Mouse (Mus musculus): ENCODE measurements around the gene Rad51b.

The Rad51b gene

GRCm38 (mm10) chr12:79814312-79815091 is 517.4 kb downstream of the Rad51b start:
- peaks cover 30% of the 10 kb centered on the region for H3K4me1 ChIP-seq (replicated peaks; ENCODE audit: low read depth, low read length)
- TF ChIP-seq POU5F1 (IDR thresholded peaks at IDR 0.05; ENCODE audit: borderline replicate concordance, low read length) = no peak
- no peak for TF ChIP-seq CTCF (conservative IDR thresholded peaks at IDR 0.05; ENCODE audit: low read length)
- no peak for TF ChIP-seq NANOG (IDR thresholded peaks at IDR 0.05; ENCODE audit: borderline replicate concordance, low read length)
- peaks cover 10% of the 10 kb centered on the region for H3K27me3 ChIP-seq (ENCODE audit: insufficient read depth, low read length)
- H3K9me3 ChIP-seq (ENCODE audit: low read length) = no peaks in the 10 kb centered on the region
- H3K4me3 ChIP-seq (replicated peaks; ENCODE audit: low read length) = no peak overlapping the region
- H3K36me3 ChIP-seq (ENCODE audit: insufficient read depth, low read length) = no peaks in the 10 kb centered on the region

GRCm38 (mm10) chr12:79816241-79816640 is 519.2 kb downstream of the Rad51b start:
- Histone ChIP-seq H3K27me3 (ENCODE audit: insufficient read depth, low read length) (peaks cover 10% of the 10 kb centered on the region), H3K4me1 (replicated peaks; ENCODE audit: low read depth, low read length) (peaks cover 41% of the 10 kb centered on the region), H3K36me3 (ENCODE audit: insufficient read depth, low read length) (no peaks in the 10 kb centered on the region), H3K4me3 (replicated peaks; ENCODE audit: low read length) (no peak overlapping the region), H3K9me3 (ENCODE audit: low read length) (no peaks in the 10 kb centered on the region)
- TF ChIP-seq NANOG (IDR thresholded peaks at IDR 0.05; ENCODE audit: borderline replicate concordance, low read length) = no peak
- TF ChIP-seq CTCF (conservative IDR thresholded peaks at IDR 0.05; ENCODE audit: low read length) = no peak
- no peak for TF ChIP-seq POU5F1 (IDR thresholded peaks at IDR 0.05; ENCODE audit: borderline replicate concordance, low read length)

GRCm38 (mm10) chr12:79820228-79820958 is 523.3 kb downstream of the Rad51b start:
- H3K4me1 ChIP-seq (replicated peaks; ENCODE audit: low read depth, low read length) = peaks cover 16% of the 10 kb centered on the region
- TF ChIP-seq CTCF (conservative IDR thresholded peaks at IDR 0.05; ENCODE audit: low read length) (no peak), NANOG (IDR thresholded peaks at IDR 0.05; ENCODE audit: borderline replicate concordance, low read length) (no peak), POU5F1 (IDR thresholded peaks at IDR 0.05; ENCODE audit: borderline replicate concordance, low read length) (no peak)
- no peaks in the 10 kb centered on the region for H3K36me3 ChIP-seq (ENCODE audit: insufficient read depth, low read length)
- peaks cover 11% of the 10 kb centered on the region for H3K27me3 ChIP-seq (ENCODE audit: insufficient read depth, low read length)
- no peak overlapping the region for H3K4me3 ChIP-seq (replicated peaks; ENCODE audit: low read length)
- H3K9me3 ChIP-seq (ENCODE audit: low read length) = no peaks in the 10 kb centered on the region

GRCm38 (mm10) chr12:79821901-79822300 is 524.8 kb downstream of the Rad51b start:
- peaks cover 20% of the 10 kb centered on the region for H3K4me1 ChIP-seq (replicated peaks; ENCODE audit: low read depth, low read length)
- peaks cover 12% of the 10 kb centered on the region for H3K27me3 ChIP-seq (ENCODE audit: insufficient read depth, low read length)
- no peaks in the 10 kb centered on the region for H3K9me3 ChIP-seq (ENCODE audit: low read length)
- TF ChIP-seq NANOG (IDR thresholded peaks at IDR 0.05; ENCODE audit: borderline replicate concordance, low read length) = no peak
- no peak for TF ChIP-seq POU5F1 (IDR thresholded peaks at IDR 0.05; ENCODE audit: borderline replicate concordance, low read length)
- no peak for TF ChIP-seq CTCF (conservative IDR thresholded peaks at IDR 0.05; ENCODE audit: low read length)
- H3K36me3 ChIP-seq (ENCODE audit: insufficient read depth, low read length) = no peaks in the 10 kb centered on the region
- no peak overlapping the region for H3K4me3 ChIP-seq (replicated peaks; ENCODE audit: low read length)

- H3K9me3 ChIP-seq (ENCODE audit: low read length) = no peaks in the 10 kb centered on the region
- H3K27me3 ChIP-seq (ENCODE audit: insufficient read depth, low read length) = peaks cover 17% of the 10 kb centered on the region
- no peaks in the 10 kb centered on the region for H3K36me3 ChIP-seq (ENCODE audit: insufficient read depth, low read length)
- peaks cover 20% of the 10 kb centered on the region for H3K4me1 ChIP-seq (replicated peaks; ENCODE audit: low read depth, low read length)
- TF ChIP-seq NANOG (IDR thresholded peaks at IDR 0.05; ENCODE audit: borderline replicate concordance, low read length) = no peak
- TF ChIP-seq CTCF (conservative IDR thresholded peaks at IDR 0.05; ENCODE audit: low read length) = no peak
- no peak for TF ChIP-seq POU5F1 (IDR thresholded peaks at IDR 0.05; ENCODE audit: borderline replicate concordance, low read length)
- H3K4me3 ChIP-seq (replicated peaks; ENCODE audit: low read length) = no peak overlapping the region
Observed at GRCm38 (mm10) chr12:79822401-79822800, 525.3 kb downstream of the Rad51b start.

GRCm38 (mm10) chr12:79825922-79826321 is 528.8 kb downstream of the Rad51b start:
- peaks cover 15% of the 10 kb centered on the region; the same call in 1 of the 2 replicates for H3K27me3 ChIP-seq (ENCODE audit: insufficient read depth, low read length)
- H3K4me3 ChIP-seq (replicated peaks; ENCODE audit: low read length) = no peak overlapping the region
- H3K36me3 ChIP-seq (ENCODE audit: insufficient read depth, low read length) = no peaks in the 10 kb centered on the region
- TF ChIP-seq POU5F1 (IDR thresholded peaks at IDR 0.05; ENCODE audit: borderline replicate concordance, low read length) = no peak
- TF ChIP-seq NANOG (IDR thresholded peaks at IDR 0.05; ENCODE audit: borderline replicate concordance, low read length) = no peak
- TF ChIP-seq CTCF (conservative IDR thresholded peaks at IDR 0.05; ENCODE audit: low read length) = no peak
- H3K9me3 ChIP-seq (ENCODE audit: low read length) = no peaks in the 10 kb centered on the region
- peaks cover 7% of the 10 kb centered on the region for H3K4me1 ChIP-seq (replicated peaks; ENCODE audit: low read depth, low read length)

- no peak overlapping the region for H3K4me3 ChIP-seq (replicated peaks; ENCODE audit: low read length)
- peaks cover 14% of the 10 kb centered on the region; the same call in 1 of the 2 replicates for H3K27me3 ChIP-seq (ENCODE audit: insufficient read depth, low read length)
- TF ChIP-seq POU5F1 (IDR thresholded peaks at IDR 0.05; ENCODE audit: borderline replicate concordance, low read length) (no peak), CTCF (conservative IDR thresholded peaks at IDR 0.05; ENCODE audit: low read length) (no peak), NANOG (IDR thresholded peaks at IDR 0.05; ENCODE audit: borderline replicate concordance, low read length) (no peak)
- H3K4me1 ChIP-seq (replicated peaks; ENCODE audit: low read depth, low read length) = peaks cover 4% of the 10 kb centered on the region
- H3K36me3 ChIP-seq (ENCODE audit: insufficient read depth, low read length) = no peaks in the 10 kb centered on the region
- no peaks in the 10 kb centered on the region for H3K9me3 ChIP-seq (ENCODE audit: low read length)
Observed at GRCm38 (mm10) chr12:79827233-79827692, 530.2 kb downstream of the Rad51b start.

GRCm38 (mm10) chr12:79827735-79828134 is 530.7 kb downstream of the Rad51b start:
- H3K4me3 ChIP-seq (replicated peaks; ENCODE audit: low read length) = no peak overlapping the region
- H3K4me1 ChIP-seq (replicated peaks; ENCODE audit: low read depth, low read length) = peaks cover 4% of the 10 kb centered on the region
- H3K9me3 ChIP-seq (ENCODE audit: low read length) = no peaks in the 10 kb centered on the region
- H3K36me3 ChIP-seq (ENCODE audit: insufficient read depth, low read length) = no peaks in the 10 kb centered on the region
- peaks cover 14% of the 10 kb centered on the region; the same call in 1 of the 2 replicates for H3K27me3 ChIP-seq (ENCODE audit: insufficient read depth, low read length)
- TF ChIP-seq NANOG (IDR thresholded peaks at IDR 0.05; ENCODE audit: borderline replicate concordance, low read length) = no peak
- TF ChIP-seq CTCF (conservative IDR thresholded peaks at IDR 0.05; ENCODE audit: low read length) = no peak
- TF ChIP-seq POU5F1 (IDR thresholded peaks at IDR 0.05; ENCODE audit: borderline replicate concordance, low read length) = no peak

Measured in E14TG2a.4 (cell line).